Mouse (Mus musculus): ENCODE measurements at regions not wholly inside any gene's neighbourhood (a gene's known extent, or its start where the extent isn't known, plus 50 kb on each side); places are given as distances from the start of the nearest gene placed in this dataset.

DNA sequence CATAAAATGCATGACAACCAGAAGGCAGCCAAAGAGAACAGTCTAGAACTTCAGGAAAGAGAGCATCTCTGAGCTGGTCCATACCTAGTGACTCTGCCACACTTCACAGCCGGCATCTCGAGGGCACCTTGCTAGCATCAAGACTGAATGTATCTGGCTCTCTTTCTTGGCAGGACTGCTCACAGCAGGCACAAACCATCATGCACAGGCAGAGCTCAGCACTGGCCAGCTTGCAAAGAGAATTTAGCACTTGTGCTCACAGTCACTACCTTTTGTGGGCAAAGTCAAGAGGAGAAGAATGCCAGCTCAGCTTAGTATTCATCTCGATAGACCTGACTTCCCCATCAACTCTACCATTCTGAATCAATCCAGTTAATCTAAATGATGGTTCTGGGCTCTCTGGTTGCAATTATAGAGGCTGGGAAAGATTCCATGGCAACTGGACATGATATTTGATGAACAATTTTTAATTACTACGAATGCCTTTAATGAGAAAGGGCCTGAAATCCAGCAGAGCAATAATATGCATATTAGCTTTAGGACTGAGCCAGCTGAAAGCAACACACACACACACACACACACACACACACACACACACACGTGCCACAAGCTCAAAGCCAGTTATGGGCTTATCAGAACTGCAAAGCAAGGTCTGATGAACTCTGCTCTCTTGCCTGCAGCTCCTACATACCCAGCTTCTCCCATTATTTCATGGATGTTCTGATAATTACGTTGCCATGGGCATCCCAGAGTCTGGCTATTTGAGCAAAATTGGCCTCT lies 686.0 kb downstream of the Pdcd6ip start:
- Histone ChIP-seq H3K27ac (ENCODE audit: low read depth, low read length) (no peak overlapping the region), H3K27me3 (ENCODE audit: control insufficient read depth, insufficient read depth, low read length) (no peaks in the 10 kb centered on the region), H3K9me3 (ENCODE audit: control insufficient read depth, low read length) (no peaks in the 10 kb centered on the region), H3K4me2 (replicated peaks; ENCODE audit: low read depth, low read length) (no peak overlapping the region), H3K4me3 (ENCODE audit: low read depth, low read length) (no peak overlapping the region), H3K9ac (ENCODE audit: low read depth, low read length) (no peak overlapping the region), H3K36me3 (ENCODE audit: control insufficient read depth, insufficient read depth, low read length) (no peaks in the 10 kb centered on the region), H3K4me1 (replicated peaks; ENCODE audit: control insufficient read depth, insufficient read depth, low read length) (no peaks in the 10 kb centered on the region)
- DNase-seq (ENCODE audit: low spot score) (no peak), ATAC-seq (ENCODE audit: low FRiP score) (no peak)
- 81% methylated on average over 6 of the region's 6 CpGs for WGBS

DNA sequence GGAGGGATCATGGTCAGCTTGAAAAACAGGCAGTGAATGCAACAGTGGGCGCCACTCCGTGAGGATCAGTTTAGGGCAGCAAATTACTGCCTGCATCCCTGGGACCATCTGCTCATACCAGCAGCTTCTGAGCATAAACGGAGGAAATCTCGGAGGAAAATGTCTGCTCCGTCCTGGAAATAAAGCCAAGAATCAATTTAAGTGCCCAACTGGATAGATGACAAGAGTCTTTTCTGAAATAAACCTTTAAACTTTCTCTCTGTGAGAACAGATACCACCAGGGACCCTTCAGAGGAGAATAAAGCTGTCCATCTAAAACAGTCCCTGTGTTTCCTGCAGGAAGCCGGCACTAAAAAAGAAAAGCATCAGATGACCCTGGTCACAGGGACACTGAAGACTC lies 688.5 kb downstream of the Pdcd6ip start:
- no peak for DNase-seq (ENCODE audit: low spot score)
- no peaks in the 10 kb centered on the region for H3K36me3 ChIP-seq (ENCODE audit: control insufficient read depth, insufficient read depth, low read length)
- no peak overlapping the region for H3K9ac ChIP-seq (ENCODE audit: low read depth, low read length)
- no peak overlapping the region for H3K27ac ChIP-seq (ENCODE audit: low read depth, low read length)
- H3K27me3 ChIP-seq (ENCODE audit: control insufficient read depth, insufficient read depth, low read length) = no peaks in the 10 kb centered on the region
- 81% methylated on average over 6 of the region's 6 CpGs for WGBS
- H3K4me3 ChIP-seq (ENCODE audit: low read depth, low read length) = no peak overlapping the region
- ATAC-seq (ENCODE audit: low FRiP score) = no peak
- no peaks in the 10 kb centered on the region for H3K4me1 ChIP-seq (replicated peaks; ENCODE audit: control insufficient read depth, insufficient read depth, low read length)
- no peaks in the 10 kb centered on the region for H3K9me3 ChIP-seq (ENCODE audit: control insufficient read depth, low read length)
- no peak overlapping the region for H3K4me2 ChIP-seq (replicated peaks; ENCODE audit: low read depth, low read length)

DNA sequence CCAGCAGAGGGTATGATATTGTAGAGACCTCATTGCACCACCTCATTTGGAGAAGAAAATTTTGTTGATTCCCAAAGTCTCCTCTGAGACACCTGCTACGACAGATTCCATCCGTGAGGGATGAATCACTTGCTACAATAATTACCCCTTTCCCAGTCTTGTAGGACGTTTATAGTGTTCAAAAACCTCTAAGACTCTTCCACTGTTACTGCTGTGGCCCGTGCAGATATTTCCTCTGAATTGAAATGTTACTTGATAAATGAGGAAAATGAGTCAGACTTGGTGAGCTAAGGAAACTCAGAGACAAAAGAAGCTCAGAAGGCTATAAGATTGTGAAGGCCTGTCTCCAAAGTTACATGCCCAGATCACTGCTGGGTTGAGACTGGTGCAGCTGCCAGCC lies 700.0 kb downstream of the Pdcd6ip start:
- Histone ChIP-seq H3K27ac (ENCODE audit: low read depth, low read length) (no peak overlapping the region), H3K4me2 (replicated peaks; ENCODE audit: low read depth, low read length) (no peak overlapping the region), H3K9ac (ENCODE audit: low read depth, low read length) (no peak overlapping the region), H3K27me3 (ENCODE audit: control insufficient read depth, insufficient read depth, low read length) (no peaks in the 10 kb centered on the region), H3K9me3 (ENCODE audit: control insufficient read depth, low read length) (no peaks in the 10 kb centered on the region), H3K4me3 (ENCODE audit: low read depth, low read length) (no peak overlapping the region), H3K4me1 (replicated peaks; ENCODE audit: control insufficient read depth, insufficient read depth, low read length) (no peaks in the 10 kb centered on the region), H3K36me3 (ENCODE audit: control insufficient read depth, insufficient read depth, low read length) (no peaks in the 10 kb centered on the region)
- DNase-seq (ENCODE audit: low spot score) = no peak
- 80% methylated on average over 4 of the region's 4 CpGs for whole genome bisulfite sequencing
- no peak for ATAC-seq (ENCODE audit: low FRiP score)

DNA sequence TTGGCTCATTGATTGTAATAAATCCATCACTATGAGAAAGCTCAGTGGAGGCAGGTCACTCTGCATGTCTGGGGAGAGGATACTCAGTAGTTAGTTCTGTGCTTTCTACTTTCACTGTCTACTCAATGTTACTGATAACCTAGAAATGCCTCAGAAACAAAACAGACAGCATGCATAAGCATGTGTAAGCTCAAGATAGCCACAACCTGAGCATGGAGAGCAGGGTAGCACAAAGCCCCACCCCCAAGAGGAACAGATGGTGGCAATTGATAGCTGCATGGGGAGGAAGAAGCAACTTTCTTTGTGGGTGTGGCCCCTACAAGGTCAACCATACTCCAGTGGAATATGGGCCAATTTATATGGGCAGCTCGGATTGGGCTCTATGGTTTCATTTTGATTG lies 711.9 kb downstream of the Pdcd6ip start:
- no peak for DNase-seq (ENCODE audit: low spot score)
- Histone ChIP-seq H3K36me3 (ENCODE audit: control insufficient read depth, insufficient read depth, low read length) (no peaks in the 10 kb centered on the region), H3K4me2 (replicated peaks; ENCODE audit: low read depth, low read length) (no peak overlapping the region), H3K4me3 (ENCODE audit: low read depth, low read length) (no peak overlapping the region), H3K9ac (ENCODE audit: low read depth, low read length) (no peak overlapping the region), H3K27me3 (ENCODE audit: control insufficient read depth, insufficient read depth, low read length) (no peaks in the 10 kb centered on the region), H3K4me1 (replicated peaks; ENCODE audit: control insufficient read depth, insufficient read depth, low read length) (no peaks in the 10 kb centered on the region), H3K27ac (ENCODE audit: low read depth, low read length) (no peak overlapping the region), H3K9me3 (ENCODE audit: control insufficient read depth, low read length) (no peaks in the 10 kb centered on the region)
- 0 out of 2 replicates have a peak, but pooled peaks have one; percentile 38 for ATAC-seq (ENCODE audit: low FRiP score)
- 93% methylated on average over 1 of the region's 1 CpGs for WGBS

DNA sequence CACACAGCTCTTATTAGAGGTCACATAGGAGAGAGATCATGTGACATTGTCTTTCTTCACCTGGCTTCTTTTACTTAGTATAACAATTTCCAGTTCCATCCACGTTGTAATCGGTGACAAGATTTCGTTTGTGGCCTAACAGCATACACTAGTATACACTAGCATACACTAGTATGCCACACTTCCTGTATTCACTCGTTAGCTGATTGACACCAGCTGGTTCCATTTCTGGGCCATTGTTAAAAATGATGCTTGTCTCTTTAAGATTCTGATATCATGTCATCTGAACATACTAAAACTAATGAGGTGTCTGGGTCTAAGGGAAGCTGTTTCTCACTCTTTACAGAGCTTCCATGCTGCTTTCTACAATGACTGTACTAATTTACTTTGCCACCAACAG lies 713.3 kb downstream of the Pdcd6ip start:
- H3K27ac ChIP-seq (ENCODE audit: low read depth, low read length) = no peak overlapping the region
- 87% methylated on average over 4 of the region's 4 CpGs for WGBS
- ATAC-seq (ENCODE audit: low FRiP score) = no peak

DNA sequence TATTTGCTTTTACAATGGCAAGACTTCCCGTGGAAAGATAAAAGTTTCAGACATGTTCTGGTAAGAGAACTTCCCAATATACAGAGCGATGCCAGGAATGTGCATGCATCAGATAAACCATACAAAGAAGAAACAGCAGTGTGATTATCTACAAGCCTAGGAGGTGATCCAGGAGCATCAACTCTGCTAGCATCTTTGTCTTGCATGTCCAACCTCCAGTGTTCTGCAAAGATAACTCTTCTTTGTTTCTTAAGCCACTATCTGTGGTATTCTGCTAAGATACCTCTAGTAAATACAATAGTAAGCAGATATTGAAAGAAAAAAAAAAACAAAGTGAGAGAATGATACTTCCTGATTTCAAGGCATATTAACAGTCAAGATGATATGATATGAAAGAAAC lies 714.4 kb downstream of the Pdcd6ip start:
- DNase-seq (ENCODE audit: low spot score) (no peak), ATAC-seq (ENCODE audit: low FRiP score) (no peak)
- 90% methylated on average over 2 of the region's 2 CpGs for WGBS
- Histone ChIP-seq H3K27me3 (ENCODE audit: control insufficient read depth, insufficient read depth, low read length) (no peaks in the 10 kb centered on the region), H3K27ac (ENCODE audit: low read depth, low read length) (no peak overlapping the region), H3K9me3 (ENCODE audit: control insufficient read depth, low read length) (no peaks in the 10 kb centered on the region), H3K4me1 (replicated peaks; ENCODE audit: control insufficient read depth, insufficient read depth, low read length) (no peaks in the 10 kb centered on the region), H3K4me2 (replicated peaks; ENCODE audit: low read depth, low read length) (no peak overlapping the region), H3K36me3 (ENCODE audit: control insufficient read depth, insufficient read depth, low read length) (no peaks in the 10 kb centered on the region), H3K4me3 (ENCODE audit: low read depth, low read length) (no peak overlapping the region), H3K9ac (ENCODE audit: low read depth, low read length) (no peak overlapping the region)

More for the DNA sequence above, 713.3 kb downstream of the Pdcd6ip start:
- DNase-seq (ENCODE audit: low spot score) = no peak
- H3K4me2 ChIP-seq (replicated peaks; ENCODE audit: low read depth, low read length) = no peak overlapping the region
- no peaks in the 10 kb centered on the region for H3K27me3 ChIP-seq (ENCODE audit: control insufficient read depth, insufficient read depth, low read length)
- no peak overlapping the region for H3K9ac ChIP-seq (ENCODE audit: low read depth, low read length)
- no peaks in the 10 kb centered on the region for H3K9me3 ChIP-seq (ENCODE audit: control insufficient read depth, low read length)
- H3K4me1 ChIP-seq (replicated peaks; ENCODE audit: control insufficient read depth, insufficient read depth, low read length) = no peaks in the 10 kb centered on the region
- H3K4me3 ChIP-seq (ENCODE audit: low read depth, low read length) = no peak overlapping the region
- no peaks in the 10 kb centered on the region for H3K36me3 ChIP-seq (ENCODE audit: control insufficient read depth, insufficient read depth, low read length)

DNA sequence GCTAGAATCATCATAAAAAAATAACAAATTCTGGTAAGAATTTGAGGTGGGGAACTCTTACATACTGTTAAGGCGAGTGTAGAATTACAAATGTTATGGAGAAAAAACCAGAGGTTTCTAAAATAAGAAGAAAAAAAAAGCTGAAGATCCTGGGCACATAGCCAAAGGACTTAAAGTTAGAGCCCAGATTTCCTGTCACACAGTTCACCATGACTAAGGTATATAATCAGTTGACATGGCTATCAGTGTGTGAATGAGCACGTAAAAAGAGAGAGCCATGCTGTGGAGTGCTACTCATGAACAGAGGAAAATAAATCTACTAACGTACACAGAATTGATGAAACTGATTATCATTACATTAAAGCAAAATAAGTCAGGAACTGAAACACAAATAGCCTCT lies 715.1 kb downstream of the Pdcd6ip start:
- no peaks in the 10 kb centered on the region for H3K4me1 ChIP-seq (replicated peaks; ENCODE audit: control insufficient read depth, insufficient read depth, low read length)
- H3K36me3 ChIP-seq (ENCODE audit: control insufficient read depth, insufficient read depth, low read length) = no peaks in the 10 kb centered on the region
- no peak overlapping the region for H3K27ac ChIP-seq (ENCODE audit: low read depth, low read length)
- no peaks in the 10 kb centered on the region for H3K27me3 ChIP-seq (ENCODE audit: control insufficient read depth, insufficient read depth, low read length)
- H3K4me3 ChIP-seq (ENCODE audit: low read depth, low read length) = no peak overlapping the region
- no peak overlapping the region for H3K9ac ChIP-seq (ENCODE audit: low read depth, low read length)
- ATAC-seq (ENCODE audit: low FRiP score) = no peak
- WGBS = 67% methylated on average over 3 of the region's 3 CpGs
- H3K9me3 ChIP-seq (ENCODE audit: control insufficient read depth, low read length) = no peaks in the 10 kb centered on the region
- no peak for DNase-seq (ENCODE audit: low spot score)
- no peak overlapping the region for H3K4me2 ChIP-seq (replicated peaks; ENCODE audit: low read depth, low read length)

DNA sequence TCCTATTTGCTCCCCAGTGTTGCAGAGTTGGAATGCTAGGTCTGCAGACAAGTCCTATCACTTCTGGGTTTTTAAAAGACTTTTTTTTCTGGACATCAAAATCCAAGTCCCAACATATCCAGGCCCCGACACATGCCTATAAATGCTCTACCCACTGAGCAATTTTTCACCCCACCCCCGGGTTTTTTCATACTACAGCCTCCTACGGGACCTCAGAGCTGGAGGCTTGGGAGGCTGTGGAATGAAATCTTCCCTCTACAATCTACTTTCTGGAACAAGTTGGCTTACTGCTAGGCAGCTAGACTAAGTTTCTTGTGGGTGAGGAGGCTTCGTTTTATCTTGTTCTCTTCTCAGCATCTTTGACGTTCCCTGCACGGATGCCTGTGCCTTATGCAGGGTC lies 724.7 kb downstream of the Pdcd6ip start:
- ATAC-seq (ENCODE audit: low FRiP score) = no peak
- WGBS = 93% methylated on average over 6 of the region's 6 CpGs

DNA sequence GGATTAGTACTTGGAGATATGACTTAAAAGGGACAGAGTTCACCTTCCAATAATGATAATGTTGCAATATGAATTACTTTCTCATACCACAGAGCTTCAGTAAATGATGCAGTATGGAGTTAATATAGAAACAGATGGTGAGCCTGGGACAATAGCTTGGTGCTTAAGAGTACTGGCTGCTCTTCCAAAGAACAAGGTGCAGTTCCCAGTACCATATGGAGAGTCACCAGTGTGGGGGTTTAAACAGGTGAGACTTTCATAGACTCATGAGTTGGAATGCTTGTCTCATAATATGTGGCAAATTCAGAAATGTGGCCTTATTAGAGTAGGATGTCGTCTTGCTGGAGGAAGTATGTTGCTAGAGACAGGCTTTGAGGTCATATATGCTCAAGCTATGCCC lies 715.8 kb upstream of the Arpp21 start:
- Histone ChIP-seq H3K4me1 (replicated peaks; ENCODE audit: control insufficient read depth, insufficient read depth, low read length) (no peaks in the 10 kb centered on the region), H3K4me3 (ENCODE audit: low read depth, low read length) (no peak overlapping the region), H3K27ac (ENCODE audit: low read depth, low read length) (no peak overlapping the region), H3K36me3 (ENCODE audit: control insufficient read depth, insufficient read depth, low read length) (no peaks in the 10 kb centered on the region), H3K27me3 (ENCODE audit: control insufficient read depth, insufficient read depth, low read length) (no peaks in the 10 kb centered on the region), H3K4me2 (replicated peaks; ENCODE audit: low read depth, low read length) (no peak overlapping the region), H3K9ac (ENCODE audit: low read depth, low read length) (no peak overlapping the region), H3K9me3 (ENCODE audit: control insufficient read depth, low read length) (no peaks in the 10 kb centered on the region)
- 76% methylated on average over 1 of the region's 1 CpGs for WGBS
- ATAC-seq (ENCODE audit: low FRiP score) = no peak
- no peak for DNase-seq (ENCODE audit: low spot score)

More for the DNA sequence above, 724.7 kb downstream of the Pdcd6ip start:
- H3K9me3 ChIP-seq (ENCODE audit: control insufficient read depth, low read length) = no peaks in the 10 kb centered on the region
- no peak overlapping the region for H3K9ac ChIP-seq (ENCODE audit: low read depth, low read length)
- H3K4me1 ChIP-seq (replicated peaks; ENCODE audit: control insufficient read depth, insufficient read depth, low read length) = no peaks in the 10 kb centered on the region
- no peaks in the 10 kb centered on the region for H3K27me3 ChIP-seq (ENCODE audit: control insufficient read depth, insufficient read depth, low read length)
- H3K36me3 ChIP-seq (ENCODE audit: control insufficient read depth, insufficient read depth, low read length) = no peaks in the 10 kb centered on the region
- DNase-seq (ENCODE audit: low spot score) = no peak
- no peak overlapping the region for H3K4me2 ChIP-seq (replicated peaks; ENCODE audit: low read depth, low read length)
- no peak overlapping the region for H3K27ac ChIP-seq (ENCODE audit: low read depth, low read length)
- no peak overlapping the region for H3K4me3 ChIP-seq (ENCODE audit: low read depth, low read length)

Data from hindbrain, embryonic 11.5 days (tissue).